Mouse (Mus musculus) olfactory bulb, adult 2 months (tissue): ENCODE data around the gene Ppp1r1b.

Source experiments
- CTCF ChIP-seq: fragments of 200-500 bp; IDR thresholded peaks from 2 replicates; pipeline ENCODE4 v1.5.1; 2012; ENCODE audit warnings: low read depth, mild to moderate bottlenecking, low read length, moderate library complexity; ENCODE audit not compliant: insufficient read depth
- POLR2A ChIP-seq: fragments of 200-500 bp; IDR thresholded peaks from 2 replicates; pipeline ENCODE4 v1.6.1; 2012; ENCODE audit warnings: mild to moderate bottlenecking, low read depth, low read length, moderate library complexity; ENCODE audit not compliant: insufficient read depth

GRCm38 (mm10) chr11:98329081-98329959 is 18.9 kb upstream of the Ppp1r1b start, which contains the start of gene Neurod2:
- no peak for TF ChIP-seq CTCF
- TF ChIP-seq POLR2A: no peak
